Comparison of ENCODE assay signal across 8 mouse cellular contexts in genomic region chr12:110804261-110804660, GRCm38 (mm10). TPM values are rescaled to one million over a fixed set of nuclear protein-coding genes. Genes with fewer than 3 reads are reported as not detected.
DNase-seq lines count a peak whose midpoint lies in the region; ATAC-seq and TF ChIP-seq lines count a peak whose summit lies in the region.

No protein-coding gene starts in this region.

- WGBS in kidney, adult 2 months, result 26% methylated on average over 10 of the region's 10 CpGs
- WGBS in embryonic facial prominence, embryonic 12.5 days, result 31% methylated on average over 10 of the region's 10 CpGs

- no peaks in the 10 kb centered on the region for H3K4me1 ChIP-seq in kidney, adult 2 months (ENCODE audit: control insufficient read depth, insufficient read depth, low read length)
- peaks cover 4% of the 10 kb centered on the region; the same call in 1 of the 2 replicates for H3K4me1 ChIP-seq in embryonic facial prominence, embryonic 12.5 days

- peak; percentile 32 for DNase-seq in kidney, adult 2 months
- DNase-seq in kidney, adult 11 months, result no peak
- peak; percentile 75 to 81 for DNase-seq in adrenal gland, adult (ENCODE audit: inconsistent age in 2 of 2, low spot score in 1 of 2)
- peak; percentile 48 for DNase-seq in kidney, postnatal 14 days
- DNase-seq in thymus, postnatal 0 days (ENCODE audit: low spot score), result no peak

- no peak overlapping the region for H3K4me3 ChIP-seq in kidney, adult 2 months (ENCODE audit: insufficient read depth, low read depth, low read length)
- no peak overlapping the region for H3K4me3 ChIP-seq in embryonic facial prominence, embryonic 12.5 days

- H3K36me3 ChIP-seq in kidney, adult 2 months (ENCODE audit: control insufficient read depth, insufficient read depth, low read length), result no peaks in the 10 kb centered on the region
- peaks cover 22% of the 10 kb centered on the region; the same call in 1 of the 2 replicates for H3K36me3 ChIP-seq in embryonic facial prominence, embryonic 12.5 days

- no peaks in the 10 kb centered on the region for H3K27me3 ChIP-seq in kidney, adult 2 months (replicated peaks; ENCODE audit: control insufficient read depth, insufficient read depth, low read length)
- H3K27me3 ChIP-seq in embryonic facial prominence, embryonic 12.5 days, result no peaks in the 10 kb centered on the region

- H3K27ac ChIP-seq in kidney, adult 2 months (ENCODE audit: insufficient read depth, low read depth, low read length), result no peak overlapping the region
- peak overlapping the region; percentile 7; the same call in 1 of the 2 replicates for H3K27ac ChIP-seq in embryonic facial prominence, embryonic 12.5 days

- no peak overlapping the region for H3K4me2 ChIP-seq in embryonic facial prominence, embryonic 12.5 days (replicated peaks)

- TF ChIP-seq CTCF in kidney, adult 2 months (conservative IDR thresholded peaks at IDR 0.05; ENCODE audit: insufficient read depth, insufficient read length, low read depth, low read length), result no peak

- ATAC-seq in embryonic facial prominence, embryonic 12.5 days (ENCODE audit: insufficient number of reproducible peaks, insufficient read depth, low FRiP score, low TSS enrichment), result no peak
- no peak for ATAC-seq in monocyte, adult 5-6 weeks (replicated peaks; ENCODE audit: insufficient number of reproducible peaks, low FRiP score, low TSS enrichment, poor library complexity, severe bottlenecking)
- ATAC-seq in activated CD4-positive, CD25-positive, alpha-beta regulatory T cell, adult 4 months, result no peak

- no peak for TF ChIP-seq POLR2A in kidney, adult 2 months (IDR thresholded peaks at IDR 0.05; ENCODE audit: low read depth, low read length)

- no peaks in the 10 kb centered on the region for H3K9me3 ChIP-seq in embryonic facial prominence, embryonic 12.5 days

- H3K9ac ChIP-seq in embryonic facial prominence, embryonic 12.5 days, result no peak overlapping the region

RNA-seq across cellular contexts. Expression of gene Mok, which starts 36.5 kb away (rescaled TPM):
- polyA plus RNA-seq in kidney, adult 2 months (2012; rRNA removed), result 9.8 and 10.1 TPM in 2 replicates
- polyA plus RNA-seq in embryonic facial prominence, embryonic 12.5 days (2016; fragmentation: Nextera tagmentation; extraction: Ambion mirVana), result 6.2 and 7.2 TPM in 2 replicates
- 1.4 and 1.7 TPM in 2 replicates for polyA plus RNA-seq in thymus, postnatal 0 days (2015; fragmentation: Nextera tagmentation; extraction: Ambion mirVana)
- 0.10 to 0.32 TPM in 2 of 3 replicates, not detected in the other for total RNA-seq in monocyte, adult 5-6 weeks (2017)
- polyA plus RNA-seq in activated CD4-positive, CD25-positive, alpha-beta regulatory T cell, adult 4 months (2017; shearing (Covaris generic)), result under 1 TPM; 0.22 to 0.29 TPM

RNA-seq across cellular contexts. Expression of gene Zfp839, which starts 45.8 kb away (rescaled TPM):
- 6.9 and 9.0 TPM in 2 replicates for polyA plus RNA-seq in kidney, adult 2 months (2012; rRNA removed)
- 8.9 and 9.0 TPM in 2 replicates for polyA plus RNA-seq in embryonic facial prominence, embryonic 12.5 days (2016; fragmentation: Nextera tagmentation; extraction: Ambion mirVana)
- 1.6 and 3.1 TPM in 2 replicates for polyA plus RNA-seq in thymus, postnatal 0 days (2015; fragmentation: Nextera tagmentation; extraction: Ambion mirVana)
- total RNA-seq in monocyte, adult 5-6 weeks (2017), result 6.5 to 11.1 TPM (median 9.0 TPM) in 3 replicates
- 1 to 10 TPM; 1.2 to 2.2 TPM for polyA plus RNA-seq in activated CD4-positive, CD25-positive, alpha-beta regulatory T cell, adult 4 months (2017; shearing (Covaris generic))

Comparison
In these comparisons a context has a peak if more than half of its experiments do, and no peak if none do; other contexts are left out.
1. DNase-seq: peak in kidney, adult 2 months (single experiment), adrenal gland, adult (2 of 2) and kidney, postnatal 14 days (single experiment); none in kidney, adult 11 months (single experiment) and thymus, postnatal 0 days (single experiment).